19 mouse cellular contexts compared by ENCODE assay signal in genomic region chr10:61160671-61161070, GRCm38 (mm10). TPM values are rescaled to one million over a fixed set of nuclear protein-coding genes. Genes with fewer than 3 reads are reported as not detected.
A peak's percentile ranks its signal among the peaks of the same experiment; 100 is the strongest.
DNase-seq lines count a peak whose midpoint lies in the region; ATAC-seq lines count a peak whose summit lies in the region.
"Had no signal": no experiment of that assay in that cellular context is flagged by ENCODE, and none has a peak within 500 bp of the region (broad histone marks: within the 10 kb centered on the region; RNA-seq: fewer than 3 reads in every experiment).

No protein-coding gene starts in this region.

- H3K9me3 ChIP-seq in intestine, embryonic 16.5 days (ENCODE audit: control insufficient read depth, low read length): no peaks in the 10 kb centered on the region
- H3K9me3 ChIP-seq: forebrain, embryonic 15.5 days; limb, embryonic 12.5 days; neural tube, embryonic 15.5 days had no signal

- WGBS in intestine, embryonic 16.5 days: 85% methylated on average over 4 of the region's 4 CpGs

- no peaks in the 10 kb centered on the region for H3K4me1 ChIP-seq in intestine, embryonic 16.5 days (ENCODE audit: control insufficient read depth, insufficient read depth, low read length)
- H3K4me1 ChIP-seq: forebrain, embryonic 15.5 days; limb, embryonic 12.5 days; neural tube, embryonic 15.5 days had no signal

- H3K36me3 ChIP-seq in intestine, embryonic 16.5 days (ENCODE audit: control insufficient read depth, insufficient read depth, low read length): no peaks in the 10 kb centered on the region
- H3K36me3 ChIP-seq: forebrain, embryonic 15.5 days; limb, embryonic 12.5 days; neural tube, embryonic 15.5 days had no signal

- DNase-seq in cerebellum, adult 11 months: peak; percentile 36
- no peak for DNase-seq in cerebellum, adult 9-10 months
- peak; percentile 57 to 63 for DNase-seq in heart, adult 9 months (ENCODE audit: low spot score in 2 of 2)
- no peak for DNase-seq in heart, postnatal 4 days
- DNase-seq in adrenal gland, adult 8-10 months: peak; percentile 62
- peak; percentile 53 for DNase-seq in cerebellum, adult 9-11 months
- no peak for DNase-seq in thymus, postnatal 25 days
- DNase-seq: gastrocnemius, postnatal 14 days; kidney, adult 9 months; layer of hippocampus, postnatal 36 days; lung, postnatal 4 days; right cerebral cortex, postnatal 25 days had no signal

- ATAC-seq in intestine, embryonic 16.5 days: no peak
- ATAC-seq: activated CD4-positive, CD25-positive, alpha-beta regulatory T cell, adult 4 months; forebrain, embryonic 15.5 days; hindbrain, postnatal 0 days had no signal

- H3K4me3 ChIP-seq in intestine, embryonic 16.5 days (ENCODE audit: low read length): no peak overlapping the region
- H3K4me3 ChIP-seq: forebrain, embryonic 15.5 days; limb, embryonic 12.5 days; neural tube, embryonic 15.5 days had no signal

- no peak overlapping the region for H3K27ac ChIP-seq in intestine, embryonic 16.5 days (ENCODE audit: low read length)
- H3K27ac ChIP-seq: forebrain, embryonic 15.5 days; hindbrain, postnatal 0 days; limb, embryonic 12.5 days; neural tube, embryonic 15.5 days had no signal

- H3K4me2 ChIP-seq in intestine, embryonic 16.5 days (ENCODE audit: low read depth, low read length): no peak overlapping the region
- H3K4me2 ChIP-seq: forebrain, embryonic 15.5 days; limb, embryonic 12.5 days; midbrain, embryonic 11.5 days; neural tube, embryonic 15.5 days had no signal

- no peak overlapping the region for H3K9ac ChIP-seq in intestine, embryonic 16.5 days (ENCODE audit: low read depth, low read length)
- H3K9ac ChIP-seq: forebrain, embryonic 15.5 days; limb, embryonic 12.5 days; neural tube, embryonic 15.5 days had no signal

- no peaks in the 10 kb centered on the region for H3K27me3 ChIP-seq in intestine, embryonic 16.5 days (replicated peaks; ENCODE audit: control insufficient read depth, insufficient read depth, low read length)
- H3K27me3 ChIP-seq: forebrain, embryonic 15.5 days; limb, embryonic 12.5 days; neural tube, embryonic 15.5 days had no signal

RNA-seq across cellular contexts. Expression of gene Tbata, which starts 11.1 kb away (rescaled TPM):
- not detected for total RNA-seq in heart, postnatal 4 days (2021)
- total RNA-seq in adrenal gland, adult 8-10 months (2022): not detected
- polyA plus RNA-seq in intestine, embryonic 16.5 days (2015; fragmentation: Nextera tagmentation; extraction: Ambion mirVana): not detected in 2 replicates
- total RNA-seq: gastrocnemius, postnatal 14 days had no signal
- polyA plus RNA-seq: activated CD4-positive, CD25-positive, alpha-beta regulatory T cell, adult 4 months; limb, embryonic 12.5 days; midbrain, embryonic 11.5 days; neural tube, embryonic 15.5 days had no signal

RNA-seq across cellular contexts. Expression of gene Sgpl1, which starts 13.2 kb away (rescaled TPM):
- 10 to 100 TPM; 26.2 to 29.3 TPM for total RNA-seq in heart, postnatal 4 days (2021)
- 10 to 100 TPM; 78.8 to 83.6 (median 81.8) TPM for total RNA-seq in adrenal gland, adult 8-10 months (2022)
- polyA plus RNA-seq in intestine, embryonic 16.5 days (2015; fragmentation: Nextera tagmentation; extraction: Ambion mirVana): 110 and 147 TPM in 2 replicates

Comparison
In these comparisons a context has a peak if more than half of its experiments do, and no peak if none do; other contexts are left out.
1. DNase-seq: peak in cerebellum, adult 11 months (single experiment), heart, adult 9 months (2 of 2), adrenal gland, adult 8-10 months (single experiment) and cerebellum, adult 9-11 months (single experiment); none in cerebellum, adult 9-10 months (single experiment), heart, postnatal 4 days (single experiment) and thymus, postnatal 25 days (single experiment).